Mouse (Mus musculus) embryonic facial prominence, embryonic 14.5 days (tissue): ENCODE results near the gene Adarb2. TPM values are rescaled to one million over a fixed set of nuclear protein-coding genes. Genes with fewer than 3 reads are reported as not detected.

Experiments used
- ATAC-seq: fragments of 200-750 bp; cut with Nextera tagmentation; 2 replicates; pipeline ENCODE4 v1.8.0; 2017; ENCODE audit warnings: low read depth, moderate number of reproducible peaks, moderate TSS enrichment
- DNase-seq: peaks from one replicate; pipeline ENCODE4 v3.0.0-alpha.2; 2015; ENCODE audit warnings: low spot score
- H3K27ac ChIP-seq: fragments of 300-500 bp; sonication (generic); replicated peaks from 2 replicates; pipeline ENCODE4 v1.5.1; 2014; ENCODE audit warnings: low read depth, mild to moderate bottlenecking, low read length, moderate library complexity
- H3K27me3 ChIP-seq: fragments of 300-500 bp; sonication (generic); replicated peaks from 2 replicates; pipeline ENCODE4 v1.6.1; 2014; ENCODE audit warnings: low read length; ENCODE audit not compliant: control insufficient read depth, insufficient read depth
- H3K36me3 ChIP-seq: fragments of 300-500 bp; sonication (generic); 2 replicates; pipeline ENCODE4 v1.6.1; 2014; ENCODE audit warnings: low read length, mixed read lengths; ENCODE audit not compliant: control insufficient read depth, insufficient read depth
- H3K4me1 ChIP-seq: fragments of 300-500 bp; sonication (generic); 2 replicates; pipeline ENCODE4 v1.6.1; 2014; ENCODE audit warnings: antibody characterized with exemption, low read length; ENCODE audit not compliant: control insufficient read depth, insufficient read depth
- H3K4me2 ChIP-seq: fragments of 300-500 bp; sonication (generic); 2 replicates; pipeline ENCODE4 v1.6.1; 2014; ENCODE audit warnings: low read depth, mild to moderate bottlenecking, low read length, moderate library complexity, mixed read lengths
- H3K4me3 ChIP-seq: fragments of 300-500 bp; sonication (generic); 2 replicates; pipeline ENCODE4 v1.5.1; 2014; ENCODE audit warnings: low read depth, mild to moderate bottlenecking, low read length
- H3K9ac ChIP-seq: fragments of 300-500 bp; sonication (generic); 2 replicates; pipeline ENCODE4 v1.6.1; 2014; ENCODE audit warnings: low read depth, mild to moderate bottlenecking, low read length, moderate library complexity, mixed read lengths
- H3K9me3 ChIP-seq: fragments of 300-500 bp; sonication (generic); 2 replicates; pipeline ENCODE4 v1.6.1; 2016; ENCODE audit warnings: low read length; ENCODE audit not compliant: control insufficient read depth
- WGBS: fragments of 180-500 bp; shearing (Covaris S2); extraction: QIAGEN DNeasy Blood & Tissue Kit; methylation state at CpG from one replicate; pipeline ENCODE4 v1.1.7; 2014; 5-methylcytosine and 5-hydroxymethylcytosine counted together
- polyA plus RNA-seq: library from polyadenylated mRNA; unstranded; fragments of >200 nt; fragmentation: Nextera tagmentation; extraction: Ambion mirVana; gene quantifications from 2 replicates; pipeline ENCODE4 v1.2.1, GENCODE M21; 2014

Gene Adarb2
- polyA plus RNA-seq, 1 experiment from 2014 or later = 1.7 TPM

- Histone ChIP-seq H3K36me3 (no peaks in the 10 kb centered on the region), H3K27ac (no peak overlapping the region), H3K4me2 (no peak overlapping the region), H3K4me3 (no peak overlapping the region), H3K9me3 (no peaks in the 10 kb centered on the region), H3K27me3 (no peaks in the 10 kb centered on the region), H3K4me1 (no peaks in the 10 kb centered on the region), H3K9ac (no peak overlapping the region)
- DNase-seq = no peak
- 87% methylated on average over 5 of the region's 5 CpGs for WGBS
- no peak for ATAC-seq
Observed at GRCm38 (mm10) chr13:8698451-8698850, 495.8 kb downstream of the Adarb2 start.

- no peaks in the 10 kb centered on the region for H3K9me3 ChIP-seq
- H3K36me3 ChIP-seq = no peaks in the 10 kb centered on the region
- DNase-seq (no peak), ATAC-seq (no peak)
- 81% methylated on average over 3 of the region's 3 CpGs for WGBS
- H3K4me1 ChIP-seq = no peaks in the 10 kb centered on the region
- no peak overlapping the region for H3K4me3 ChIP-seq
- no peak overlapping the region for H3K27ac ChIP-seq
- no peaks in the 10 kb centered on the region for H3K27me3 ChIP-seq
- H3K4me2 ChIP-seq = no peak overlapping the region
- H3K9ac ChIP-seq = no peak overlapping the region
Observed at GRCm38 (mm10) chr13:8699831-8700230, 497.2 kb downstream of the Adarb2 start.

- Histone ChIP-seq H3K36me3 (no peaks in the 10 kb centered on the region), H3K27me3 (no peaks in the 10 kb centered on the region), H3K4me2 (no peak overlapping the region), H3K4me3 (no peak overlapping the region), H3K9ac (no peak overlapping the region), H3K27ac (no peak overlapping the region), H3K9me3 (no peaks in the 10 kb centered on the region), H3K4me1 (no peaks in the 10 kb centered on the region)
- ATAC-seq (no peak), DNase-seq (no peak)
- 41% methylated on average over 4 of the region's 4 CpGs for WGBS
Observed at GRCm38 (mm10) chr13:8700981-8701380, 498.3 kb downstream of the Adarb2 start.

GRCm38 (mm10) chr13:8705296-8705695 is 502.6 kb downstream of the Adarb2 start:
- DNase-seq (peak; percentile 24), ATAC-seq (no peak)
- Histone ChIP-seq H3K9me3 (no peaks in the 10 kb centered on the region), H3K9ac (no peak overlapping the region), H3K27me3 (no peaks in the 10 kb centered on the region), H3K27ac (no peak overlapping the region), H3K36me3 (no peaks in the 10 kb centered on the region), H3K4me1 (no peaks in the 10 kb centered on the region), H3K4me3 (no peak overlapping the region), H3K4me2 (no peak overlapping the region)
- 17% methylated on average over 4 of the region's 4 CpGs for WGBS

GRCm38 (mm10) chr13:8713377-8713776 is 510.7 kb downstream of the Adarb2 start:
- 81% methylated on average over 6 of the region's 6 CpGs for WGBS
- DNase-seq (no peak), ATAC-seq (no peak)
- Histone ChIP-seq H3K9ac (no peak overlapping the region), H3K27ac (no peak overlapping the region), H3K4me2 (no peak overlapping the region), H3K4me3 (no peak overlapping the region), H3K27me3 (no peaks in the 10 kb centered on the region), H3K4me1 (no peaks in the 10 kb centered on the region), H3K9me3 (no peaks in the 10 kb centered on the region), H3K36me3 (no peaks in the 10 kb centered on the region)

GRCm38 (mm10) chr13:8729972-8730645 is 527.4 kb downstream of the Adarb2 start:
- DNase-seq = no peak
- no peak for ATAC-seq
- no peak overlapping the region for H3K27ac ChIP-seq
- WGBS = 74% methylated on average over 10 of the region's 10 CpGs
- no peaks in the 10 kb centered on the region for H3K9me3 ChIP-seq
- no peak overlapping the region for H3K9ac ChIP-seq
- no peaks in the 10 kb centered on the region for H3K27me3 ChIP-seq
- no peaks in the 10 kb centered on the region for H3K36me3 ChIP-seq
- H3K4me1 ChIP-seq = no peaks in the 10 kb centered on the region
- H3K4me3 ChIP-seq = no peak overlapping the region
- H3K4me2 ChIP-seq = no peak overlapping the region

- Histone ChIP-seq H3K9ac (no peak overlapping the region), H3K27ac (no peak overlapping the region), H3K36me3 (no peaks in the 10 kb centered on the region), H3K27me3 (no peaks in the 10 kb centered on the region), H3K4me1 (no peaks in the 10 kb centered on the region), H3K4me2 (no peak overlapping the region), H3K4me3 (no peak overlapping the region), H3K9me3 (no peaks in the 10 kb centered on the region)
- 41% methylated on average over 5 of the region's 5 CpGs for WGBS
- DNase-seq (no peak), ATAC-seq (no peak)
Observed at GRCm38 (mm10) chr13:8737139-8737865, 534.6 kb downstream of the Adarb2 start.

- Histone ChIP-seq H3K4me2 (no peak overlapping the region), H3K4me3 (no peak overlapping the region), H3K4me1 (no peaks in the 10 kb centered on the region), H3K36me3 (no peaks in the 10 kb centered on the region), H3K9ac (no peak overlapping the region), H3K27me3 (no peaks in the 10 kb centered on the region), H3K9me3 (no peaks in the 10 kb centered on the region), H3K27ac (no peak overlapping the region)
- DNase-seq = no peak
- 86% methylated on average over 5 of the region's 5 CpGs for WGBS
- ATAC-seq = no peak
Observed at GRCm38 (mm10) chr13:8742792-8743191, 540.1 kb downstream of the Adarb2 start.

- Histone ChIP-seq H3K4me2 (no peak overlapping the region), H3K9me3 (no peaks in the 10 kb centered on the region), H3K36me3 (no peaks in the 10 kb centered on the region), H3K4me3 (no peak overlapping the region), H3K4me1 (no peaks in the 10 kb centered on the region), H3K27me3 (no peaks in the 10 kb centered on the region), H3K9ac (no peak overlapping the region), H3K27ac (no peak overlapping the region)
- no peak for ATAC-seq
- whole genome bisulfite sequencing = 56% methylated on average over 3 of the region's 3 CpGs
- peak; percentile 16 for DNase-seq
Observed at GRCm38 (mm10) chr13:8744565-8744964, 541.9 kb downstream of the Adarb2 start.
